Mouse (Mus musculus) stomach, postnatal 0 days (tissue): ENCODE measurements at regions not wholly inside any gene's neighbourhood (a gene's known extent, or its start where the extent isn't known, plus 50 kb on each side); places are given as distances from the start of the nearest gene placed in this dataset.

ENCODE experiments used
- CTCF ChIP-seq: IDR thresholded peaks from 2 replicates; pipeline ENCODE4 v1.5.1; 2016; ENCODE audit warnings: antibody characterized with exemption, low read depth, mild to moderate bottlenecking, moderate library complexity
- EP300 ChIP-seq: optimal IDR thresholded peaks from 2 replicates; pipeline ENCODE3; 2016; ENCODE audit warnings: antibody characterized with exemption

GRCm38 (mm10) chr2:74093494-74093893 lies 182.4 kb upstream of the Atp5g3 start:
- TF ChIP-seq EP300 (no peak), CTCF (no peak)
